Comparison of ENCODE assay signal across 12 mouse cellular contexts in the genomic region with DNA sequence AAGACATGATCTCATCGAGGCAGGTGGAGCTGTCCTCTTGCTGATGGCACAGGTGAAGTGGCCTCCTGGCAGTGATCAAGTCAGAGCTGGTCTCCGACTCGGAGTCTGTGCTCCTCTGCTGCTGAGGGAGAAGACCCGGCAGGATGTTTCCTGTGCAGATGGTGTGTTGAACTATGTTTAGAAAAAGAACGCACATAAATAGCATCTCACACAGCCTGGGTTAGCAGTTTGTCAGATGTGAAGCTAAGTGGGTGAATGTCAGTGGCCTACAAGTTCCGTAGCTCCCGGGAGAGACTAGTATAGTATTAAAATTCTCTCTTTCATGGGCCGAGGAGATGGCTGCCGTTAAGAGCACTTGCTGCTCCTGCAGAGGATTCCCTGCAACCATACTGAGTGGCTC.
DNase-seq lines count a peak whose midpoint lies in the region; ATAC-seq and TF ChIP-seq lines count a peak whose summit lies in the region.
"Had no signal": no experiment of that assay in that cellular context is flagged by ENCODE, and none has a peak within 500 bp of the region (broad histone marks: within the 10 kb centered on the region; RNA-seq: fewer than 3 reads in every experiment).

No protein-coding gene starts in this region.

- H3K4me2 ChIP-seq in forebrain, embryonic 16.5 days (ENCODE audit: low read length) = no peak overlapping the region
- no peak overlapping the region for H3K4me2 ChIP-seq in intestine, embryonic 15.5 days (replicated peaks)
- no peak overlapping the region for H3K4me2 ChIP-seq in intestine, postnatal 0 days (replicated peaks; ENCODE audit: low read depth)

- peaks cover 7% of the 10 kb centered on the region for H3K4me1 ChIP-seq in forebrain, embryonic 16.5 days (replicated peaks; ENCODE audit: control insufficient read depth, insufficient read depth, low read length)
- H3K4me1 ChIP-seq in forebrain, embryonic 10.5 days = peaks cover 15% of the 10 kb centered on the region
- peaks cover 16% of the 10 kb centered on the region for H3K4me1 ChIP-seq in intestine, embryonic 15.5 days (replicated peaks)
- H3K4me1 ChIP-seq in intestine, postnatal 0 days (replicated peaks; ENCODE audit: control insufficient read depth, insufficient read depth, low read length) = peaks cover 3% of the 10 kb centered on the region
- peaks cover 32% of the 10 kb centered on the region for H3K4me1 ChIP-seq in olfactory bulb, adult 2 months (ENCODE audit: control insufficient read depth, insufficient read depth, low read length)

- no peaks in the 10 kb centered on the region for H3K27me3 ChIP-seq in forebrain, embryonic 16.5 days (replicated peaks; ENCODE audit: control insufficient read depth, insufficient read depth, low read length)
- H3K27me3 ChIP-seq in forebrain, embryonic 10.5 days (ENCODE audit: poor library complexity, severe bottlenecking) = no peaks in the 10 kb centered on the region
- H3K27me3 ChIP-seq in intestine, embryonic 15.5 days (replicated peaks) = no peaks in the 10 kb centered on the region
- no peaks in the 10 kb centered on the region for H3K27me3 ChIP-seq in intestine, postnatal 0 days (replicated peaks; ENCODE audit: control insufficient read depth, insufficient read depth, low read length)

- DNase-seq in forebrain, embryonic 10.5 days (ENCODE audit: extremely low spot score, low spot score) = no peak
- DNase-seq in cerebellum, postnatal 36 days = peak; percentile 24 to 51
- DNase-seq in thymus, postnatal 36 days = no peak
- no peak for DNase-seq in neural tube, embryonic 10.5 days (ENCODE audit: extremely low spot score, low spot score)
- DNase-seq: B cell, adult 2 months; thymus, postnatal 14 days had no signal

- H3K9me3 ChIP-seq in forebrain, embryonic 16.5 days (ENCODE audit: control insufficient read depth, low read length) = no peaks in the 10 kb centered on the region
- no peaks in the 10 kb centered on the region for H3K9me3 ChIP-seq in forebrain, embryonic 10.5 days
- H3K9me3 ChIP-seq in intestine, embryonic 15.5 days = no peaks in the 10 kb centered on the region
- no peaks in the 10 kb centered on the region for H3K9me3 ChIP-seq in intestine, postnatal 0 days (ENCODE audit: control insufficient read depth)

- WGBS in forebrain, embryonic 16.5 days = 70% methylated on average over 9 of the region's 9 CpGs
- WGBS in forebrain, embryonic 10.5 days = 89% methylated on average over 9 of the region's 9 CpGs
- 42% methylated on average over 9 of the region's 9 CpGs for WGBS in intestine, embryonic 15.5 days
- WGBS in intestine, postnatal 0 days = 43% methylated on average over 9 of the region's 9 CpGs
- WGBS in olfactory bulb, adult 2 months = 28% methylated on average over 9 of the region's 9 CpGs

- no peak for TF ChIP-seq CTCF in intestine, postnatal 0 days (IDR thresholded peaks at IDR 0.05; ENCODE audit: low read depth)
- TF ChIP-seq CTCF in olfactory bulb, adult 2 months (IDR thresholded peaks at IDR 0.05; ENCODE audit: insufficient read depth, low read depth, low read length) = no peak

- H3K27ac ChIP-seq in forebrain, embryonic 16.5 days (ENCODE audit: low read length) = 0 out of 2 replicates have a peak overlapping the region, but pooled peaks have one; percentile 6
- H3K27ac ChIP-seq in forebrain, embryonic 10.5 days = no peak overlapping the region
- H3K27ac ChIP-seq in intestine, embryonic 15.5 days = 0 out of 2 replicates have a peak overlapping the region, but pooled peaks have one; percentile 4
- no peak overlapping the region for H3K27ac ChIP-seq in intestine, postnatal 0 days (ENCODE audit: low read depth, low read length)
- peak overlapping the region; percentile 52 for H3K27ac ChIP-seq in olfactory bulb, adult 2 months (ENCODE audit: insufficient read depth, low read depth, low read length)

- no peak overlapping the region for H3K9ac ChIP-seq in forebrain, embryonic 16.5 days (replicated peaks; ENCODE audit: low read depth, low read length)
- H3K9ac ChIP-seq in intestine, embryonic 15.5 days = no peak overlapping the region
- H3K9ac ChIP-seq in intestine, postnatal 0 days (ENCODE audit: low read depth, low read length) = no peak overlapping the region

- no peak for TF ChIP-seq POLR2A in olfactory bulb, adult 2 months (IDR thresholded peaks at IDR 0.05; ENCODE audit: insufficient read depth, low read depth, low read length)

- no peak for ATAC-seq in forebrain, embryonic 16.5 days
- no peak for ATAC-seq in intestine, embryonic 15.5 days
- ATAC-seq in intestine, postnatal 0 days = no peak

- H3K36me3 ChIP-seq in forebrain, embryonic 16.5 days (ENCODE audit: control insufficient read depth, insufficient read depth) = no peaks in the 10 kb centered on the region
- peaks cover 96% of the 10 kb centered on the region for H3K36me3 ChIP-seq in forebrain, embryonic 10.5 days (replicated peaks)
- H3K36me3 ChIP-seq in intestine, embryonic 15.5 days = peaks cover 25% of the 10 kb centered on the region
- H3K36me3 ChIP-seq in intestine, postnatal 0 days (ENCODE audit: control insufficient read depth, insufficient read depth) = peaks cover 70% of the 10 kb centered on the region
- H3K36me3 ChIP-seq: G1E had no signal

- H3K4me3 ChIP-seq in forebrain, embryonic 16.5 days (replicated peaks; ENCODE audit: low read length) = no peak overlapping the region
- H3K4me3 ChIP-seq in forebrain, embryonic 10.5 days = no peak overlapping the region
- H3K4me3 ChIP-seq in intestine, embryonic 15.5 days (replicated peaks) = no peak overlapping the region
- no peak overlapping the region for H3K4me3 ChIP-seq in intestine, postnatal 0 days (ENCODE audit: low read depth, low read length)
- H3K4me3 ChIP-seq in olfactory bulb, adult 2 months (ENCODE audit: insufficient read depth, low read depth, low read length) = no peak overlapping the region
- H3K4me3 ChIP-seq: myocyte had no signal

Comparison
In these comparisons a context has a peak if more than half of its experiments do, and no peak if none do; other contexts are left out.
1. H3K27ac ChIP-seq: peak in forebrain, embryonic 16.5 days (single experiment), intestine, embryonic 15.5 days (single experiment) and olfactory bulb, adult 2 months (single experiment); none in forebrain, embryonic 10.5 days (single experiment) and intestine, postnatal 0 days (single experiment).
2. DNase-seq: peak in cerebellum, postnatal 36 days (2 of 2); none in forebrain, embryonic 10.5 days (single experiment), thymus, postnatal 36 days (0 of 2) and neural tube, embryonic 10.5 days (single experiment).